Mouse (Mus musculus): ENCODE measurements at regions not wholly inside any gene's neighbourhood (a gene's known extent, or its start where the extent isn't known, plus 50 kb on each side); places are given as distances from the start of the nearest gene placed in this dataset.

GRCm38 (mm10) chr12:39831079-39831478 is 206.7 kb downstream of the Arl4a start:
- no peak for DNase-seq

GRCm38 (mm10) chr12:39830530-39830929 is 207.3 kb downstream of the Arl4a start:
- DNase-seq = no peak

- DNase-seq = no peak
These were observed 215.2 kb downstream of the Arl4a start for GRCm38 (mm10) chr12:39822671-39823070.

- DNase-seq = no peak
These were observed 236.3 kb downstream of the Arl4a start for GRCm38 (mm10) chr12:39801536-39801935.

GRCm38 (mm10) chr12:39797843-39798242 is 240.0 kb downstream of the Arl4a start:
- no peak for DNase-seq

- DNase-seq = no peak
These were observed 240.9 kb downstream of the Arl4a start for GRCm38 (mm10) chr12:39796939-39797338.

GRCm38 (mm10) chr12:39785026-39785425 is 252.8 kb downstream of the Arl4a start:
- DNase-seq = no peak

GRCm38 (mm10) chr12:39784532-39784931 is 253.3 kb downstream of the Arl4a start:
- no peak for DNase-seq

GRCm38 (mm10) chr12:39776173-39776572 is 261.7 kb downstream of the Arl4a start:
- no peak for DNase-seq

- DNase-seq = no peak
These were observed 270.8 kb downstream of the Arl4a start for GRCm38 (mm10) chr12:39766988-39767387.

GRCm38 (mm10) chr12:39763529-39763928 is 274.3 kb downstream of the Arl4a start:
- no peak for DNase-seq

GRCm38 (mm10) chr12:39761946-39762345 is 275.9 kb downstream of the Arl4a start:
- no peak for DNase-seq

GRCm38 (mm10) chr12:39761326-39761725 is 276.5 kb downstream of the Arl4a start:
- DNase-seq = no peak

- DNase-seq = no peak
These were observed 279.9 kb downstream of the Arl4a start for GRCm38 (mm10) chr12:39757975-39758374.

- no peak for DNase-seq
These were observed 286.0 kb downstream of the Arl4a start for GRCm38 (mm10) chr12:39751850-39752249.

GRCm38 (mm10) chr12:39742156-39743063 is 295.4 kb downstream of the Arl4a start:
- no peak for DNase-seq

GRCm38 (mm10) chr12:39741051-39741847 is 296.6 kb downstream of the Arl4a start:
- DNase-seq = no peak

GRCm38 (mm10) chr12:39736966-39737365 is 300.9 kb downstream of the Arl4a start:
- no peak for DNase-seq

- no peak for DNase-seq
These were observed 301.5 kb downstream of the Arl4a start for GRCm38 (mm10) chr12:39736097-39736920.

GRCm38 (mm10) chr12:39734176-39734575 is 303.6 kb downstream of the Arl4a start:
- no peak for DNase-seq

- no peak for DNase-seq
These were observed 306.6 kb downstream of the Arl4a start for GRCm38 (mm10) chr12:39731177-39731576.

- no peak for DNase-seq
These were observed 308.6 kb downstream of the Arl4a start for GRCm38 (mm10) chr12:39729255-39729654.

- DNase-seq = no peak
These were observed 313.7 kb downstream of the Arl4a start for GRCm38 (mm10) chr12:39724172-39724571.
